Mouse (Mus musculus): ENCODE data around the gene Sh3bp1. TPM values are rescaled to one million over a fixed set of nuclear protein-coding genes. Genes with fewer than 3 reads are reported as not detected.

Gene Sh3bp1
- 524 and 1,002 TPM in 2 replicates for polyA plus RNA-seq (2012; ENCODE audit: low replicate concordance)

GRCm38 (mm10) chr15:78899740-78900584, at the start of gene Sh3bp1:
TSS of gene Sh3bp1 (plus strand) at chr15:78899768.

GRCm38 (mm10) chr15:78855303-78855965, 44.1 kb upstream of the Sh3bp1 start, which contains the start of gene Lgals2:
TSS of gene Lgals2 (minus strand) at chr15:78855529.

DNA sequence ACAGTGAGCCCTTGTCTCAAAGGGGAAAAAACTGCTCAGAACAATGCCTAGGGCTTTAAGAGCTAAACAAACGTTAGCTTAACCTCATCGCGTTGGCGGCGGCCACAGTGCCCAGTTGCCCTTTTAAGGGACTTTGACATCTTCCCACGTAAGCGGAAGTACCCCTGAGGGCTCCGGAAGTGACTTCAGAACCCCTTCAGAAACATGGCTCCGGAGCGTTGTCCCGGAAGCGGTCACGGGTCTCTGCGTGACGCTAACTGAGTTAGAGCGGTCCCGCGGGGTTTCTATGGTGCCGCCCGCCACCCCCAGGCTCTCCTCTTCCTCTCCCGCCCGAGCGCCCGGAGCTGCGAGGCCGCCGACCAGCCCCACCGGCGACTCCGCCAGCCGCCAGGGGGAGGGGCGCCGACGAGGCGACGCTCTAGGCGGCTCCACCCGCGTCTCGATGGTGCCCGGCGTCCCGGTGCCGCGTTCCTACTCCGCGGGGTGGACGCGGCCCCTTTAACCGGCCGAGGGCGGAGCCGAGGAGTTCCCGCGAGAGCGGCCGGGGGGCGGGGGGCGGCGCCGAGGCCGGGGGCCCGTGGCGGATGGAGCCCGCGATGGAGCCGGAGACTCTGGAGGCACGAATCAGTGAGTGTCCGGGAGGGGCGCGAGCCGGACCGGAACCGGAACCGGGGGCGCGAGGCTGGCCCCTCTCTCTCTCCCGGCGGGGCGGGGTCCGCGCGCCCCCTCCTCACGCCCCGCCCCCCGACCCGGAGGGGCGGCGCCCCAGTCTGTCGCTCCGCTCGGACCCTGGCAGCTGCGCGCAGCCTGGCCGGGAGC, 22.4 kb upstream of the Sh3bp1 start, which contains the start of gene Gga1:
Gene Gga1, plus strand, starts transcription at position 200 of the 819 bp plus-strand sequence.

DNA sequence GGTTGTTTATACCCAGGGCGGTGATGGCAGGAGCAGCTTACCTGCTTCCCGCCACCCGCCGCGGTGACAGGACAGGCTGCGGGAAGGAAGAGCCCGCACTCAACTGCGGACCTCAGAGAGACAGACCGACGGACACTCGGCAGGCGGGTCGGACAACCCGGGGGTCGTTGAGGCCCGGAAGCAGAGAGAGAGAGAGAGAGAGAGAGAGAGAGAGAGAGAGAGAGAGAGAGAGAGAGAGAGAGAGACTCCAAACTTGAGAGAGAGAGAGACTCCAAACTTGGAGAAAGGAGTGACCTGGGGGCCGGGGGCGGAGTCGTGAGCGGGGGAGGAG, 194 bp upstream of the Sh3bp1 start, which contains the start of gene Gm49510:
Gene Gm49510, plus strand, starts transcription at position 259 of the 331 bp plus-strand sequence.

DNA sequence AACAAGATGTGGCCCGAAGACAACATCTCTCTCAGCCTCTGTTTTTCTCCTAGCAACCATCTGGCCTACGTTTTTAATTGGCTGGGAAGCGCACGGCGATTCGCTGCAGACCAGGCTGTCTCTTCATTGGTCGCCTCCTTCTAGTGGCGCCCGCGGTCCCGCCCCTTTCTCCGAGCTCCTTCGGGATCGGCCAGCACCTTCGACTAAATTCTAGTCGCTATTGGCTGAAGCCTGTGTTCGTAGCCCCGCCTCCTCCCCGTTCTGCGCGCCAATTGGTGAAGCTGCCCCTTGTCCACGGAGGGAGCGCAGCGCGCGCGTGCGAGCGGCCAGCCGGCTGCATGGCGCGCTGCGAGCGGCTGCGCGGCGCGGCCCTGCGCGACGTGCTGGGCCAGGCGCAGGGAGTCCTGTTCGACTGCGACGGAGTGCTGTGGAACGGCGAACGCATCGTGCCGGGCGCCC, 14.1 kb downstream of the Sh3bp1 start, which contains the start of gene Pdxp:
Gene Pdxp, plus strand, starts transcription at position 288 of the 459 bp plus-strand sequence.

GRCm38 (mm10) chr15:78926021-78926919, 26.7 kb downstream of the Sh3bp1 start, which contains the start of gene Lgals1:
TSS of gene Lgals1 (plus strand) at chr15:78926725.

GRCm38 (mm10) chr15:78934784-78935320, 35.3 kb downstream of the Sh3bp1 start, which contains the start of gene Nol12:
TSS of gene Nol12 (plus strand) at chr15:78934933.

GRCm38 (mm10) chr15:78947657-78948056, 48.1 kb downstream of the Sh3bp1 start, which contains the start of gene Triobp:
TSS of gene Triobp (plus strand) at chr15:78947724.

Other genes with a start within 250 kb of the Sh3bp1 start
- 0.48 TPM in 1 of 2 replicates, not detected in the other for gene Elfn2, start 181.0 kb upstream of the Sh3bp1 start, polyA plus RNA-seq (2012; ENCODE audit: low replicate concordance)
- gene Mfng, start 126.3 kb upstream of the Sh3bp1 start, polyA plus RNA-seq (2012; ENCODE audit: low replicate concordance): 20.2 and 32.5 TPM in 2 replicates
- gene Card10, start 96.7 kb upstream of the Sh3bp1 start, polyA plus RNA-seq (2012; ENCODE audit: low replicate concordance): 0.91 and 3.5 TPM in 2 replicates
- gene Cdc42ep1, start 57.1 kb upstream of the Sh3bp1 start, polyA plus RNA-seq (2012; ENCODE audit: low replicate concordance): 1.2 and 3.8 TPM in 2 replicates
- not detected in 2 replicates for gene Lgals2, start 44.2 kb upstream of the Sh3bp1 start, polyA plus RNA-seq (2012; ENCODE audit: low replicate concordance)
- 196 and 266 TPM in 2 replicates for gene Gga1, start 22.6 kb upstream of the Sh3bp1 start, polyA plus RNA-seq (2012; ENCODE audit: low replicate concordance)
- gene Gm49510, start 101 bp upstream of the Sh3bp1 start, polyA plus RNA-seq (2012; ENCODE audit: low replicate concordance): 2.8 and 3.6 TPM in 2 replicates
- gene Pdxp, start 14.2 kb downstream of the Sh3bp1 start, polyA plus RNA-seq (2012; ENCODE audit: low replicate concordance): 8.9 and 14.7 TPM in 2 replicates
- gene Lgals1, start 27.0 kb downstream of the Sh3bp1 start, polyA plus RNA-seq (2012; ENCODE audit: low replicate concordance): 15.8 and 51.1 TPM in 2 replicates
- gene Nol12, start 35.2 kb downstream of the Sh3bp1 start, polyA plus RNA-seq (2012; ENCODE audit: low replicate concordance): 17.2 and 18.8 TPM in 2 replicates
- gene Triobp, start 48.0 kb downstream of the Sh3bp1 start, polyA plus RNA-seq (2012; ENCODE audit: low replicate concordance): 91.0 and 129 TPM in 2 replicates
- 32.8 and 70.9 TPM in 2 replicates for gene H1f0, start 128.7 kb downstream of the Sh3bp1 start, polyA plus RNA-seq (2012; ENCODE audit: low replicate concordance)
- 0.38 and 1.2 TPM in 2 replicates for gene Galr3, start 142.1 kb downstream of the Sh3bp1 start, polyA plus RNA-seq (2012; ENCODE audit: low replicate concordance)
- 41.1 and 171 TPM in 2 replicates for gene Ankrd54, start 163.1 kb downstream of the Sh3bp1 start, polyA plus RNA-seq (2012; ENCODE audit: low replicate concordance)
- 8.7 and 44.6 TPM in 2 replicates for gene Eif3l, start 175.4 kb downstream of the Sh3bp1 start, polyA plus RNA-seq (2012; ENCODE audit: low replicate concordance)
- 15.6 and 50.5 TPM in 2 replicates for gene Micall1, start 209.1 kb downstream of the Sh3bp1 start, polyA plus RNA-seq (2012; ENCODE audit: low replicate concordance)
- gene Polr2f, start 241.2 kb downstream of the Sh3bp1 start, polyA plus RNA-seq (2012; ENCODE audit: low replicate concordance): 65.9 and 87.9 TPM in 2 replicates
- 1.7 TPM in 1 of 2 replicates, not detected in the other for gene 1700088E04Rik, start 241.5 kb downstream of the Sh3bp1 start, polyA plus RNA-seq (2012; ENCODE audit: low replicate concordance)

All from leukemia stem cell, adult 10-12 weeks (primary cell).